Mouse (Mus musculus) stomach, postnatal 0 days (tissue): Measurements from ENCODE around the gene C1qtnf4.

ENCODE experiments used
- CTCF ChIP-seq: IDR thresholded peaks from 2 replicates; pipeline ENCODE4 v1.5.1; 2016; ENCODE audit warnings: antibody characterized with exemption, low read depth, mild to moderate bottlenecking, moderate library complexity
- EP300 ChIP-seq: optimal IDR thresholded peaks from 2 replicates; pipeline ENCODE3; 2016; ENCODE audit warnings: antibody characterized with exemption

- no peak for TF ChIP-seq EP300
- no peak for TF ChIP-seq CTCF
Measured at GRCm38 (mm10) chr2:90847681-90848050, 38.0 kb upstream of the C1qtnf4 start.
